Mouse (Mus musculus): ENCODE data around the gene Leo1.
"Not testable (repeated sequence)": the region's sequence is repeated elsewhere in the genome, so short reads cannot be mapped to it uniquely, and the experiment has no call there.

The Leo1 gene

DNA sequence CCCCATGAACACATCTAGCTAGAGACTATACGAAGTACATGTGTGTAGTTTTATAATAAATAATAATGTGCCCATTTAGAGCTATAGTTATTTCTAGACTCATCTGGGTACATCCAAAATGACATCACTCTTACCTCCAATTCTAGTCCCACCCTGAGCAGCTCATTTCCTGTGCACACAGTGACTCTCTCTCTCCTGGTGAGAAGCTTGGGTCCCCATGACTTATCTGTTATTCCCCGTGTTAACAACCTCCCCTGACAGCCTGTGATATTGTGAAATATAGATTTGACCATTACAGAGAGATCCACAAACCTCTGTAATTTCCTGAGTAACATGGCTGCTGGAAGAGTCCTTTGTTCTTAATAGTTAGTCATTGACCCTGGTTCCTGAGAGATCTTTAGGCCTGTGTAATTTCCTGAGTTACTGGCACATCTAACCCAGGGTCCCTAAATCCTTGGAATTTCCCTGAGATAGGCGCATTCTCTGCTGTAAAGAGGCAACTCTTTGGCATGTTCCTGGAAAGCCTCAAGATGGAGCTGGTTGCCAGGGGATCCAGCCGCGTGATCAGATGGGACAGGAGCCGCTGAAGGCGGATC, 15.4 kb upstream of the Leo1 start:
- no peak for DNase-seq (ENCODE audit: low read depth)

DNA sequence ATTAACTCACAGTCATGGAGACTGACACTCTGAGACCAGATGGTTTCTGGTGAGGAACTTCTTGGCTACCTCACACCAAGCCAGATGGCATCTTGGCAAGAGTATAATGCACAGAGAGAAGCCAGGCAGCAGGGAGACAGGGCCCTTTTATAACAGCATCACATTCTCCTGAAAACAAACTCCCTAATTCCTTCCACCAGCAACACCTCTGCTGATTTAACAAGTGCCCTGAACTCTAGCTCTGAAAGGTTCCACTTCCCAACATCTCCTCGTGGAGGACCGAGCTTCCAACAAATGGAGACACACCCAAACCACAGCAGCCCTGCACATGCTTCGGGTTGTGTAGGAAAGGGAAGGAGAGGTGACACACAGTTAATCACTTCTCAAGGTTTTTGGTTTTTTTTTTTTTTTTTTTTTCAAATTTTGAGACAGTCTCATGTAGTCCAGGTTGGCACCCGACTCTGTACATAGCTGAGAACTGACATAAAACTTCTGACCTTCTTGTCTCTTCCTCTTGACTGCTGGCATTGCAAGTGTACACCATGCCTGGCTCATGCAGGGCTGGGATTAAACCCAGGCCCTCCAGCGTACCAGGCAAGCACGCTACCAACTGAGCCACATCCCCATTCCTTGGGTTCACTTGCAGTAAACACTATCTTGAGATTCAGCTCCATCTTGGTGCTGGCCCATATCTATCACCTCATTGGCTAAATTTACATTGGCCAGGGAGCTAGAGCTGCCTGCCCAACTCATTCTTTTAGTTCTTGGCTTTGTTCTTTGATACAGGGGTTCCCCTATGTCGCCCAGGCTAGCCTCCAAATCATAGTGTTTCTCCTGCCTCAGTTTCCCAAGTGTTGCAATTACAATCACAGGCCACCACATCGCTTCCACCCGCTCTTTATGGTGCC, 13.7 kb upstream of the Leo1 start:
- DNase-seq (ENCODE audit: low read depth), result no peak

GRCm38 (mm10) chr9:75428274-75428600, 13.1 kb upstream of the Leo1 start:
- no peak for DNase-seq (ENCODE audit: low read depth)

DNA sequence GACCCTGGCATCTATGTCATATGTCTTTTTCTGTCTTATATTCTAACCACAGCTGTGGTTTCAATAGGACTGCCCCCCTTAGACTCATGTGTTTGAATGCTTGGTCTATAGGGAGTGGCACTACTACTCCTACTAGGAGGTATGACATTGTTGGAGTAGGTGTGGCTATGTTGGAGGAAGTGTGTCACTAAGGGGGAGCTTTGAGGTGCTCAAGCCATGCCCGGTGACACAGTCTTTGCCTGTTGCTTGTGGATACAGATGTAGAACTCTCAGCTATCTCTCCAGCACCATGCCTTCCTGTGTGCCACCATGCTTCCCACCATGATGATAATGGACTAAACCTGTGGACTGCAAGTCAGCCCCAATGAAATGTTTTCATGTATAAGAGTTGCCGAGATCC, 12.3 kb upstream of the Leo1 start:
- no peak for DNase-seq (ENCODE audit: low read depth)

- DNase-seq (ENCODE audit: low read depth), result no peak
These were observed 11.7 kb upstream of the Leo1 start for GRCm38 (mm10) chr9:75429657-75430056.

GRCm38 (mm10) chr9:75430822-75431621, 10.3 kb upstream of the Leo1 start:
- DNase-seq (ENCODE audit: low read depth), result peak; percentile 54

DNA sequence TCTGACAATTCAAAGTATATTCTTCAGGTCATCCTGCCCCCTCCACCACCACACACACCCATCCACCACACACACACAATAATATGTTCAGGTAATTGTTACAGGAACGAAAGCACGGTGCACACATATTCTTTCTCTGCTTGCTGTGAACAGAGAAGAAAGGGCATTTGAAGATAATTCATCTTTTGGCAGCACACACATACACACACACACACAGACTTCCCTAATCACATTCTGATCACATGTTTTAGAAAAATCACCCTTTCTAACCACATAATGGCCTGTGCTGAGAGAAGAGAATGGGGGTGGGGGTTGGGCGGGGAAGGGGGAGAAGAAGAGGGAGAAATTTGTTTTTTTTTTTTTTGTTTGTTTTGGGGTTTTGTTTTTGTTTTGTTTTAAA, 8.6 kb upstream of the Leo1 start:
- DNase-seq (ENCODE audit: low read depth), result no peak

GRCm38 (mm10) chr9:75434172-75434793, 7.0 kb upstream of the Leo1 start:
- DNase-seq (ENCODE audit: low read depth), result peak; percentile 85

GRCm38 (mm10) chr9:75434872-75435271, 6.5 kb upstream of the Leo1 start:
- no peak for DNase-seq (ENCODE audit: low read depth)

DNA sequence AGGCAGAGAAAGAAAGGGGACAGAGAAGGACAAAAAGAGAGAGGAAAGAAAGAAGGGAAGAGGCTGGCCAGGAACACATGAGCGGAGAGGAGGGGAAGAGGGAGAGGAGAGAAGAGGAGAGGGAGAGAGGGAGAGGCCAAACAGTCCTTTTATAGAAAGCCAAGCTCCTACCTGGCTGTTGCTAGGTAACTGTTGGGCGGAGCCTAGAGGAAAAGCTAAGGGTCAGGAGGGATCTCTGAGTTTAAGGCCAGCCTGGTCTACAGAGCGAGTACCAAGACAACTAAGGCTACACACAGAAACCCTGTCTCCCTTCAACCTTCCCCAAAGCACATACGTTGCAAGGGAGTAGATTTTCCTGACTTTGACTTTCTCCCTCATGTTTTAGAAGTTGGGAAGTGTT, 6.0 kb upstream of the Leo1 start:
- no peak for DNase-seq (ENCODE audit: low read depth)

GRCm38 (mm10) chr9:75435918-75436317, 5.4 kb upstream of the Leo1 start:
- peak; percentile 80 for DNase-seq (ENCODE audit: low read depth)

DNA sequence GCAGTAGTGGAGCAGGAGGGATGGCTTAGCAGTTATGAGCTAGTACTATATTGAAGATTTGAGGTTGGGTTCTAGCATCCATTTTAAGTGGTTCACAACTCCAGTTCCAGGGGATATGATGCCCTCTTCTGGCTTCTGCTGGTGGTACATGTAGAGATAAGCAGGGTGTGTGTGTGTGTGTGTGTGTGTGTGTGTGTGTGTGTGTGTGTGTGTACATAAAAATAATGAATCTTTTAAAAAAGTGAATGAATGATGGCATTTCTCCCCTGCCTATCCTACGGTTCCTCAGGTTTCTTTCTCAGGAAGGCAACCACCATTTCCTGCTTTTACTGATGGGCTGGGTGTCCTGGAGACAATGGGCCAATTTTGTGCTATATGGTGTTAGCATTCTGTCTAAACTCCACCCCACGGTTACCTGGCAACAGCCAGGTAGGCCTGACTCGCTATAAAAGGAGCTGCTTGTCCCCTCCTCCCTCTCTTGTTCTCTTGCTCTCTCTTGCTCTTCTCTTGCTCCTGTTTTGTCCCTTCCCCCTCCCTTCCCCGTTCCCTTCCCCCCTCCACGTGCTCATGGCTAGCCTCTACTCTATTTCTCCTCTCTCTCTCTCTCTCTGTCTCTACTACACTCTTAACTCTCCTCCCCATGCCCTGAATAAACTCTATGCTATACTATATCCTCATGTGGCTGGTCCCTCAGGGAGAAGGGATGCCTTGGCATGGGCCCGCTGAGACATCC, 3.5 kb upstream of the Leo1 start:
- DNase-seq (ENCODE audit: low read depth), result peak; percentile 53

DNA sequence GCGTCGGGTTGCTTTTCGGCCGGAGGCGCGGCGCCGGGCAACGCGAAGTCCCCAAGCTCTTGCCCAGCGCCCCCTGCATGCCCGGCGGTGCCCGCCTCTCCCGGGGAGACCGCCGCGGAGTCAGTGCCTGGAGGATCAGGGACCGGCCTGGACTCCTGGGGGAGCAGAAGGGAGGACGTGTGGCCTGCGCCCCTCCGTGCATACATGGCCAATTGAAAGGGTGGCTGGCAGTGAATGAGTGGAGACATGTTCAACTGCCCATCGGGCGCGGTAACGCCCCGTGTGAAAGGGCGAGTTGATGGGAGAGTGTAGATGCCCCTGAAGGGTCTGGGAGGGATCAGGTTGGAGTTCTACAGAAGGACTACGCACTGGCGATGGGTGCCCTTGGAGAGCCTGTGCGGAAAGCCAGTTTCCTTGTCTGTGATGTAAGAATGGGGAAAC, 387 bp downstream of the Leo1 start:
- DNase-seq (ENCODE audit: low read depth), result peak; percentile 25

GRCm38 (mm10) chr9:75444981-75445380, 3.7 kb downstream of the Leo1 start:
- DNase-seq (ENCODE audit: low read depth), result no peak

GRCm38 (mm10) chr9:75446574-75446973, 5.2 kb downstream of the Leo1 start:
- not testable (repeated sequence) for DNase-seq (ENCODE audit: low read depth)

GRCm38 (mm10) chr9:75448021-75448420, 6.7 kb downstream of the Leo1 start:
- peak; percentile 56 for DNase-seq (ENCODE audit: low read depth)

GRCm38 (mm10) chr9:75453994-75454393, 12.7 kb downstream of the Leo1 start:
- DNase-seq (ENCODE audit: low read depth), result no peak

DNA sequence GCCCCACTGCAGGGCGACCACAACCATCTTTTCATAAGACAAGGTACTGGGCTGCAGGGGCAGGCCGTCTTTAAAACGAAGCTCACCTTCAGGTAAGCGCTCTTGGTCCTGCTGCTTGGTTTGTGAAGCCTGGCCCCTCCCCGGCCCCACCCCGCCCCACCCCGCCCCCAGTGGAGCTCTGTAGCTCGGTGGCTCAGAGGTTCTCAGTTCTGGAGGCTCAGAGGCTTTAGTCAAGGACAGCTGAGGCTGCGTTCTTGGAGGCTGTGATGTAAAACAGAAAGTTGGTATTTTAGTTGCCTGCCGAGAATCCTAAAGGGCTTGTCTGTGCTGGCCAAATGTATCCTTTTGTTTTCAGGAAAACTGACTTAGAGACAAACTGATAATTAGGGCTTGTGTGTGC, 14.4 kb downstream of the Leo1 start:
- no peak for DNase-seq (ENCODE audit: low read depth)

- DNase-seq (ENCODE audit: low read depth), result no peak
These were observed 21.8 kb downstream of the Leo1 start for GRCm38 (mm10) chr9:75463050-75463660.

DNA sequence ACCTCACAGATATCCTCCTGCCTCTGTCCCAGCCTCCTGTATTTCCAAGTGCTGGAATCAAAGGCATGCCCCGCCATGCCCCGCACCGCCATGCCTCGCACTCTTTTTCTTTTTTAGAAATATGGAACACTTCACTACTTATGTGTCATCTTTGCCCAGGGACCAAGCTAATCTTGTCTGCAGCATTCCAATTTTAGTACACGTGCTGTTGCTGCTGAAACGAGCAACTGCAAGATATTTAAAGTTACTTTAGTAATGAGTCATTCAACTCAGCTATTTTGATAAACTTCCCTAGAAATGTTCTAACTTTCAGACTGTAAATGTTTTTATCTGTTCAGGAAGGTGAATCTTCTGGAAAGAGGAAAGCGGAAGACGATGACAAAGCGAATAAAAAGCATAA, 24.5 kb downstream of the Leo1 start:
- peak; percentile 21 for DNase-seq (ENCODE audit: low read depth)

- DNase-seq (ENCODE audit: low read depth), result peak; percentile 25
These were observed 25.3 kb downstream of the Leo1 start for GRCm38 (mm10) chr9:75466641-75467040.

All from NIH3T3 (cell line).